Mouse (Mus musculus) cortical plate, adult 2 months (tissue): ENCODE measurements around the gene Adat1.

Source experiments
- CTCF ChIP-seq: fragments of 200-500 bp; IDR thresholded peaks from 2 replicates; pipeline ENCODE4 v1.5.1; 2011; ENCODE audit warnings: mild to moderate bottlenecking, control low read depth, low read length; ENCODE audit not compliant: insufficient read depth; ENCODE audit errors: extremely low read depth
- POLR2A ChIP-seq: fragments of 200-500 bp; IDR thresholded peaks from 2 replicates; pipeline ENCODE4 v1.6.1; 2011; ENCODE audit warnings: mild to moderate bottlenecking, low read length, control low read depth; ENCODE audit not compliant: insufficient read depth; ENCODE audit errors: extremely low read depth

DNA sequence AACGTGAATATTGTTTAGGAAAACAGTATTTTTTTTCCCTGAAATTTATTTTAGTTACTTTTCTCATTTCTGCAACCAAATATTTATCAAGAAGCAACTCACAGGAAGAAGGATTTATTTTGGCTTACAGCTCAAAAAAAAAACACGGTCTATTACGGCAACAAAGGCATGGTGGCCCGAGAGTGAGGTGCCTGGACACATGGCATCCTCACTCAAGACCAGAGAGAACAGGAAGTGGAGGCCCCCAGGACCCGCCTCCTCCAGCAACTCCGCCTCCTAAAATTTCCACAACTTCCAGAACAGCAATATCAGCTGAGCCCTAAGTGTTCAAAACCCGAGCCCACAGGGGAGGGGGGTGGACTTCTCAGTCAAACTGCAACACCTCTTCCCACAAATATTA is 37.4 kb upstream of the Adat1 start:
- TF ChIP-seq CTCF: no peak
- TF ChIP-seq POLR2A: no peak
